Mouse (Mus musculus): ENCODE results near the gene Slc37a2. TPM values are rescaled to one million over a fixed set of nuclear protein-coding genes. Genes with fewer than 3 reads are reported as not detected.
"Not testable (repeated sequence)": the region's sequence is repeated elsewhere in the genome, so short reads cannot be mapped to it uniquely, and the experiment has no call there.

Slc37a2 gene
- polyA plus RNA-seq (2012; ENCODE audit: insufficient read depth, insufficient read length, missing spikeins), result 167 and 186 TPM in 2 replicates

- H3K27ac ChIP-seq (ENCODE audit: insufficient read depth, low read depth, low read length), result peak within 1 kb of the TSS; percentile 85
Observed at GRCm38 (mm10) chr9:37255149-37255888, at the start of gene Slc37a2. TSS of gene Slc37a2 (minus strand) at chr9:37255738.

GRCm38 (mm10) chr9:37301720-37302119 lies 46.2 kb upstream of the Slc37a2 start:
- peaks cover 5% of the 10 kb centered on the region for H3K4me1 ChIP-seq (ENCODE audit: control insufficient read depth, insufficient read depth, low read length)
- H3K27ac ChIP-seq (ENCODE audit: insufficient read depth, low read depth, low read length), result no peak overlapping the region
- no peak overlapping the region for H3K4me3 ChIP-seq (ENCODE audit: insufficient read depth, low read length)
- TF ChIP-seq CTCF (IDR thresholded peaks at IDR 0.05; ENCODE audit: low read depth, low read length) (no peak), POLR2A (IDR thresholded peaks at IDR 0.05; ENCODE audit: borderline replicate concordance, low read depth, low read length) (no peak)

More at GRCm38 (mm10) chr9:37255149-37255888, at the start of gene Slc37a2:
- Histone ChIP-seq H3K4me1 (ENCODE audit: control insufficient read depth, insufficient read depth, low read length) (peaks cover 28% of the 10 kb centered on the region), H3K4me3 (ENCODE audit: insufficient read depth, low read length) (peak within 1 kb of the TSS; percentile 81)
- TF ChIP-seq CTCF (IDR thresholded peaks at IDR 0.05; ENCODE audit: low read depth, low read length) (no peak), POLR2A (IDR thresholded peaks at IDR 0.05; ENCODE audit: borderline replicate concordance, low read depth, low read length) (no peak)

GRCm38 (mm10) chr9:37300501-37300900 lies 45.0 kb upstream of the Slc37a2 start:
- H3K4me3 ChIP-seq (ENCODE audit: insufficient read depth, low read length); H3K4me1 ChIP-seq (ENCODE audit: control insufficient read depth, insufficient read depth, low read length); H3K27ac ChIP-seq (ENCODE audit: insufficient read depth, low read depth, low read length): not testable (repeated sequence)

GRCm38 (mm10) chr9:37295586-37295985 lies 40.0 kb upstream of the Slc37a2 start:
- Histone ChIP-seq H3K4me1 (ENCODE audit: control insufficient read depth, insufficient read depth, low read length) (no peaks in the 10 kb centered on the region), H3K4me3 (ENCODE audit: insufficient read depth, low read length) (no peak overlapping the region), H3K27ac (ENCODE audit: insufficient read depth, low read depth, low read length) (no peak overlapping the region)
- no peak for TF ChIP-seq POLR2A (IDR thresholded peaks at IDR 0.05; ENCODE audit: borderline replicate concordance, low read depth, low read length)
- TF ChIP-seq CTCF (IDR thresholded peaks at IDR 0.05; ENCODE audit: low read depth, low read length), result no peak

GRCm38 (mm10) chr9:37266622-37267021 lies 11.1 kb upstream of the Slc37a2 start:
- Histone ChIP-seq H3K4me1 (ENCODE audit: control insufficient read depth, insufficient read depth, low read length) (peaks cover 12% of the 10 kb centered on the region), H3K27ac (ENCODE audit: insufficient read depth, low read depth, low read length) (no peak overlapping the region), H3K4me3 (ENCODE audit: insufficient read depth, low read length) (no peak overlapping the region)
- TF ChIP-seq CTCF (IDR thresholded peaks at IDR 0.05; ENCODE audit: low read depth, low read length), result no peak

- Histone ChIP-seq H3K27ac (ENCODE audit: insufficient read depth, low read depth, low read length) (peak overlapping the region; percentile 85), H3K4me3 (ENCODE audit: insufficient read depth, low read length) (peak overlapping the region; percentile 81), H3K4me1 (ENCODE audit: control insufficient read depth, insufficient read depth, low read length) (peaks cover 23% of the 10 kb centered on the region)
- TF ChIP-seq CTCF (IDR thresholded peaks at IDR 0.05; ENCODE audit: low read depth, low read length), result peak; percentile 33; the same call in 1 of the 2 replicates
- no peak for TF ChIP-seq POLR2A (IDR thresholded peaks at IDR 0.05; ENCODE audit: borderline replicate concordance, low read depth, low read length)
Observed at GRCm38 (mm10) chr9:37255889-37256225, 319 bp upstream of the Slc37a2 start.

GRCm38 (mm10) chr9:37254531-37255110 lies 917 bp downstream of the Slc37a2 start:
- peak overlapping the region; percentile 85 for H3K27ac ChIP-seq (ENCODE audit: insufficient read depth, low read depth, low read length)
- no peak for TF ChIP-seq POLR2A (IDR thresholded peaks at IDR 0.05; ENCODE audit: borderline replicate concordance, low read depth, low read length)
- peak overlapping the region; percentile 81 for H3K4me3 ChIP-seq (ENCODE audit: insufficient read depth, low read length)
- peaks cover 33% of the 10 kb centered on the region for H3K4me1 ChIP-seq (ENCODE audit: control insufficient read depth, insufficient read depth, low read length)

- peaks cover 53% of the 10 kb centered on the region for H3K4me1 ChIP-seq (ENCODE audit: control insufficient read depth, insufficient read depth, low read length)
- H3K4me3 ChIP-seq (ENCODE audit: insufficient read depth, low read length), result no peak overlapping the region
- no peak for TF ChIP-seq POLR2A (IDR thresholded peaks at IDR 0.05; ENCODE audit: borderline replicate concordance, low read depth, low read length)
- TF ChIP-seq CTCF (IDR thresholded peaks at IDR 0.05; ENCODE audit: low read depth, low read length), result no peak
- no peak overlapping the region for H3K27ac ChIP-seq (ENCODE audit: insufficient read depth, low read depth, low read length)
Observed at GRCm38 (mm10) chr9:37250631-37251030, 4.9 kb downstream of the Slc37a2 start.

- H3K27ac ChIP-seq (ENCODE audit: insufficient read depth, low read depth, low read length), result 0 out of 2 replicates have a peak overlapping the region, but pooled peaks have one; percentile 16
Observed at GRCm38 (mm10) chr9:37249976-37250375, 5.6 kb downstream of the Slc37a2 start.

GRCm38 (mm10) chr9:37248381-37248906 lies 7.1 kb downstream of the Slc37a2 start:
- peak overlapping the region; percentile 95 for H3K27ac ChIP-seq (ENCODE audit: insufficient read depth, low read depth, low read length)
- no peak overlapping the region for H3K4me3 ChIP-seq (ENCODE audit: insufficient read depth, low read length)
- peaks cover 71% of the 10 kb centered on the region for H3K4me1 ChIP-seq (ENCODE audit: control insufficient read depth, insufficient read depth, low read length)
- TF ChIP-seq POLR2A (IDR thresholded peaks at IDR 0.05; ENCODE audit: borderline replicate concordance, low read depth, low read length), result no peak
- no peak for TF ChIP-seq CTCF (IDR thresholded peaks at IDR 0.05; ENCODE audit: low read depth, low read length)

More at GRCm38 (mm10) chr9:37249976-37250375, 5.6 kb downstream of the Slc37a2 start:
- peaks cover 59% of the 10 kb centered on the region for H3K4me1 ChIP-seq (ENCODE audit: control insufficient read depth, insufficient read depth, low read length)
- TF ChIP-seq CTCF (IDR thresholded peaks at IDR 0.05; ENCODE audit: low read depth, low read length), result no peak
- TF ChIP-seq POLR2A (IDR thresholded peaks at IDR 0.05; ENCODE audit: borderline replicate concordance, low read depth, low read length), result no peak
- no peak overlapping the region for H3K4me3 ChIP-seq (ENCODE audit: insufficient read depth, low read length)

All from bone marrow macrophage, adult 2 months (primary cell).